Mouse (Mus musculus): ENCODE results near the gene Prr5l.
A peak's percentile ranks its signal among the peaks of the same experiment; 100 is the strongest.

The Prr5l gene

GRCm38 (mm10) chr2:101822785-101823184 lies 60.0 kb downstream of the Prr5l start:
- no peak for DNase-seq (ENCODE audit: low spot score)

DNA sequence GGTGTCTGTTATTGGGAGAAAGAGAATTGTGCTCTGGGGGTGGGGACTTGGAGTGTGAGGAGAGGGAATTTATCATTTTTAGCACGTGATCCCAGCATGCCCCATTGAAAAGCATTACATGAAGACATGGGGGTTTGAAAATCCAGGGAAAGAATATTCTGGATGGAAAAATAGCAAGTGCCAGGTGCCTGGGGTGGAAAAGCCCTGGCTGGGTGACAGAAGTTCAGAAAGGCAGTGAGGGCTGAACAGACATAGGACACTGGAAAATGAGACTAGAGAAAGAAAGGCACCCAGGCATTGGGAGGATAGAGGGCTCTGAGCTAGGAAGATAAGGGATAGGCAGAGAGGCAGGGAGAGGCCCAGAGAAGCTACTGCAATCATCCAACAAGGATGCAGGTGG lies 62.0 kb downstream of the Prr5l start:
- DNase-seq (ENCODE audit: low spot score): no peak

- DNase-seq (ENCODE audit: low spot score): no peak
Observed at GRCm38 (mm10) chr2:101818986-101819764, 63.7 kb downstream of the Prr5l start.

DNA sequence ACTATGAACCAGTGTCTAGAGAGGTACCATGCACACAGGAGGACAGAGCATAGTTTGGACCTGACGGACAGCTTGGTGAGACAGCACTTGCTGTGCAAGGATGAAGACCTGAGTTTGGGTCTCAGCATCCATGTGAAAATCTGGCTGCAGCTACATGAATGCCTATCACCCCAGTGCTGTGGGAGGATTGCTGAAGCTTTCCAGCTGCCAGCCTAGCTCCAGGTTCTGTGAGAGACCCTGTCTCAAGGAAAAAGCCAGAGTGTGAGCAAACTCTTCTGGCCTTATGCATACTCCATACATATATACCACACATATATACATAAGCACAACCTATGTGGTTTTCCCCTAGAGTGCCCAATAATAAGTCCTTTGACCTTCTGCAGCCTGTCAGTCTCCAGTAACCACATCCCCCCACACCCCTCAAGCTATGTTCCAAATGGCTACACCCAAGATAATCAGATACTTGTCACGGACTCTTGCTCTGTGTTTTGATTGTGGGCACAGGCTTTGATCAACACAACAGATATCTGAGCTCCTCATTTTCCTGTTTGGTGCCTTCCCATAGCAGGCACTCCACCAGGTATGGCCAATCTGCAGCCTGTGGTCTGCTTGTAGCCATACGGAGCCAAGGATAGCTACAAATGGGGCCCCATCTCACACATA lies 66.0 kb downstream of the Prr5l start:
- no peak for DNase-seq (ENCODE audit: low spot score)

DNA sequence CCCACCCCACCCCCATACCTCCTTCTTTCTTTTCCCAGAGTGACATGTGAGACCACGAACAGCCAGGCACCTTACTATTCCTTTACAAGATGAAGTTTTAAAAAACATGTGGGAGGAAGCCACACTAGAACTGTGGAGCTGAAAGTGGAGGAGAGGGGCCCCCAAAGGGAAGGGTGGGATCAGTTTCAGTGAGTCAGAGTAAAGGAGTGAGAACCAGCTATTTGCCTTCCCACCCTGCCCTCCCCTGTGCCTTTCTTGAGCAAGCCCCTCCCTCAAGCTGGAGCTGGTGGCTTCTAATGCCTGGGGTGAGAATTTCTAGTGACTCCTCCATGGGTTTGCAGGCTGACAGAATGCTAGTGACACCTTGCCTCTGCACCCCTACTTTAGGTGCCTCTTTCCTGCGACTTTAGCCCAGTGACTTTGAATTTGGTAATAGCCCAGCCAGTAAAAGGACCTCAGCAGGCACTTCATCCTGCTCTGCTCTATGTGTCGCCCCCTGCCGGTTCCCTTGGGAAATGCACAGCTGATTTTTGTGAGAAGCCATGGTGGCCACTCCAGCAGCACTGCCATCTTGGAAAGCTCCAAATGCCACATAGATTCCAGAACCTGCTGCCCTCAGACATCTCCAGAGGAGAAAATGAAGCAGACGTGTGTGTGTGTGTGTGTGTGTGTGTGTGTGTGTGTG lies 67.4 kb downstream of the Prr5l start:
- peak; percentile 44 for DNase-seq (ENCODE audit: low spot score)

DNA sequence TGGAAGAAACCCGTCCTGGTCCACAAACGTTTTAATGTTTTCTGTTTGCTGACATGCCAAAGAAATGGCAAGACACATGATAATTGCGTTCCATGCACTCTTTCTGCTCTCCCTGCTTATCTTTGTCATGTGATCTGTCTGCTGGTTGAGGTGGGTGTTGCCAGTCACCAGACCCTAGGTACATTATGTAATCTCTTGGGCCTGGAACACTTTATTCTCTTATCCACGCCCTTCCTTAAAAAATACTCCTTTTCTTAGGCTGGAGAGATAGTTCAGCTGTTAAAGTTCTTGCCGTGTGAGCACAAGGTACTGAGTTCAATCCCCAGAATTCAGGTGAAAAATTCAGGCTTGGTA lies 68.6 kb downstream of the Prr5l start:
- DNase-seq (ENCODE audit: low spot score): no peak

- DNase-seq (ENCODE audit: low spot score): no peak
Observed at GRCm38 (mm10) chr2:101813581-101814271, 69.1 kb downstream of the Prr5l start.

- no peak for DNase-seq (ENCODE audit: low spot score)
Observed at GRCm38 (mm10) chr2:101811925-101812324, 70.9 kb downstream of the Prr5l start.

GRCm38 (mm10) chr2:101810774-101811173 lies 72.1 kb downstream of the Prr5l start:
- no peak for DNase-seq (ENCODE audit: low spot score)

GRCm38 (mm10) chr2:101809640-101810305 lies 73.1 kb downstream of the Prr5l start:
- DNase-seq (ENCODE audit: low spot score): no peak

DNA sequence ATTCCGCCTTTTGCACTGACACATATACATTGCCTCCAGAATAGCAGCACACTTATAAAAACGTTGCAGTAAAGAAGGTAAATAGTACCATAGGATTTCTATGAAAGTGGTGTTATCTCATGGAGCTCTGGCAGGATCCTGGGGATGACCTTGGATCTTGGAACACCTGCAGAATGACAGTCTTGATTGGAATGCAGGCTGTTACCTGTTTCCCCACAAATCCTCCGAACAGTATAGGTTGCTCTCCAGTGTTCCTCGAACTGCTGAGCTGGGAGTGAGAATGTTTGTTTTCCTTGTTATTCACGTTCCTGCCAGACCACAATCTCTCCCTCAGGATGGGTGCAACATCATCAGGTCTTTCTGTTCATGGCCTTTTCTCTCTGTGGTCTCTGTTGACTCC lies 75.1 kb downstream of the Prr5l start:
- no peak for DNase-seq (ENCODE audit: low spot score)

- no peak for DNase-seq (ENCODE audit: low spot score)
Observed at GRCm38 (mm10) chr2:101802240-101802639, 80.6 kb downstream of the Prr5l start.

DNA sequence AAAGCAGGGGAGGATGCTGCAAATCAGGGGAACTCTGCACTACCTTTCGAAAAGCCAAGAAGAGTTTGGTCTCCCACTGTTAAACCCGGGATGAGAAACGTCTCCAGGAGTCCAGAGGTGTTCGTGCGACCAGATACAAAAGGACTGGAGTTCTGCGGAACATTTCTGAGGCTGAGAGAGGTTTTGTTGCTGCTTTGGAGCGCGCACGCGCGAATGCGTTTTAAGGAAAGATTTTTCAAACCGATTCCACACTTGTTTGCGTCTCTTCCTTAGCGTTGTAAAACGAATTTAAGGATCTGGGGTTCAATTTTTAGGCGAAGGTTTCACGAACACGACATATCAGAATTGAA lies 85.0 kb downstream of the Prr5l start:
- peak; percentile 59 for DNase-seq (ENCODE audit: low spot score)

- peak; percentile 69 for DNase-seq (ENCODE audit: low spot score)
Observed at GRCm38 (mm10) chr2:101797166-101797900, 85.5 kb downstream of the Prr5l start.

DNA sequence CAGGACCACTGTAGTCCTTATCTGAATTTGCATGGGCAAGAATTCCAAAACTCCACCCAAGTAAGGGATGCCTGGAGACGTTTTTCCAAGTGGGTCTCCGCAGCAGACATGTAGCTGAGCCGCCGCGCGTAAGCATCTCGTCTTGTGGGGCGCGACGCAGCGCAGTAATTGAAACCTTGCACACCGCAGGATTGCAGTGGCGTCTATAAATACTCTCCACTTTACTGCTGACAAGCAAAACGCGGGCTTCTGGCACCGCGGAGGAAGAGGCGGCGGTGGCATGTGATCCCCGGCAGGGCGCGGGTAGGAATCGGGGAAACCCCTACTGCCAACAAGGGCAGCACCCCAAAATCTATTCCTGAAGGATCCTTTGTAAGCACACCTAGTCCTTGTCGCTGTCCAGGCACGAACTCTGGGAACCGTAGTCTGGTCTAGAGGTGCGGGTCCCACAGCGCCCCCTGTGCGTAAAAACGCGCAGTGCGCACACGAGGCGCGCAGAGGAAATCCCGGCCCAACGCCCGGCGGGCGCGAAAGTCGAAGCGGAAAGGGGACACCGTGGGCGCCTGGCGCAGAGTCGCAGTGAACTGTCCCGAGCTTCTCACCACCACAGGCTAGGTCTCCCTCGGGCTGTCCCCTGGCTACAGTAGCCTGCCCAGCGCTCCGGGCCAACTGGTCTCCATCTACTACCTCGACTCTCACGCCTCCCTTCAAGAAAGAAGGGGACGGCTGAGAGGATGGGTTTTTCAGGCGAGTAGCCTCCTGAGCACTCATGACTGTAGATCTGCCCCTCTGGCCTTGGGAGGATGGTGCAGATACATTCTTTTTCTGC lies 86.3 kb downstream of the Prr5l start:
- DNase-seq (ENCODE audit: low spot score): peak; percentile 92

DNA sequence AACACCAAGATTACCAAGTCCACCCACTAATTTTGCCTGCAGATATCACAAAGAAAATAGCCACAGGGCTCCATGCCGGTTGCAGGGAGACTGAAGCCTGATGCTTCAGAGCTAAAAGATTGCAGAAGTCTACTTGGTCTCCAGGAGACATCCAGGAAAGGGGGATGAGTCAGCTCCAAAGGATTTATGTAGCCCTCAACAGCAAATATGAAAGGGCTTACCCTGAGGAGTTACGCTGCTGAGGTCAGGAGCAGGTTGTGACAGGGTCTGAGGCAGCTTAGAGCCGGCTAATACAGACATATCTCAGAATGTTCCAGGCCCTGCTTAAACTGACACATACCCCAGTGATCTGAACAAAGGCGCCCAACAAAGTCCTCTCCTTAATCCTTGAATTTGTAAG lies 90.7 kb downstream of the Prr5l start:
- no peak for DNase-seq (ENCODE audit: low spot score)

DNA sequence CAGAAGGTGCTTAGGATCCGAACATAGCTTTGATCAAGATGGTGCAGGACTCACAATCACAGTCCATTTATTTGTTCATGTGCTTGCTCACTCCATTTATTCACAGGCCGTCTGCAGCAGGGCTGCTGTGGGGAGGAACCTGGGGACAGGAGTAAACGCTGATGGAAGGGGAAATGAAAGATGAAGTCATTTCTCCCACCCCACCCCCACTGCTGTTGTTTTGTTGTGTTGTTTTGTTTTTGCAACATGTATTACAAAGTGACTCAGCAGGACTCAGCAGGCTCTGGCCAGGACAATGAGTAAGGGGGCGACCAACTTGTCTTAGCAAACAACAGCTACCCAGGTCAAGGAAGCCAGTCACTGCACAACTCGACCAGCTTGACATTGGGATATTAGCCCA lies 99.6 kb downstream of the Prr5l start:
- no peak for DNase-seq (ENCODE audit: low spot score)

DNA sequence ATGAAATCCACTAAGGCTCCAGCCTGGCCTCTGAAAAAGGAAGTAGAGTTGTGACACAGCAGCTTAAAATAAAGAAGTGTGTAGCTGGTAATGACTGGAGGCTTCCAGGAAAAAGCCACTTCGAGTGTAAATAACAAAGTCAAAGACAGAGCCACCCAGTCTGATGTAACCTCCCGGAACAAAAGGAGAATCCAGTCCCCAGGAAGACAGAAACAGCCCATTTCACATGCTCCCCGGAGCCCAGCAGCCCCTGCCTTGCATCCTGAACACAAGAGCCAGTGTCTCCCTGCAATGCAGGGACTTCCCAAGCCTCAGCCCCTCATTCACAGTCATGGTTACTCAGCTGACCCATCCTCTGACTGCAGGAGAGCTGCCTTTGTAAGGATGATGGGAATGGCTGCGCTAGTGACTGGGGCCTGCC lies 101.5 kb downstream of the Prr5l start:
- DNase-seq (ENCODE audit: low spot score): no peak

GRCm38 (mm10) chr2:101778080-101778479 lies 104.7 kb downstream of the Prr5l start:
- no peak for DNase-seq (ENCODE audit: low spot score)

DNA sequence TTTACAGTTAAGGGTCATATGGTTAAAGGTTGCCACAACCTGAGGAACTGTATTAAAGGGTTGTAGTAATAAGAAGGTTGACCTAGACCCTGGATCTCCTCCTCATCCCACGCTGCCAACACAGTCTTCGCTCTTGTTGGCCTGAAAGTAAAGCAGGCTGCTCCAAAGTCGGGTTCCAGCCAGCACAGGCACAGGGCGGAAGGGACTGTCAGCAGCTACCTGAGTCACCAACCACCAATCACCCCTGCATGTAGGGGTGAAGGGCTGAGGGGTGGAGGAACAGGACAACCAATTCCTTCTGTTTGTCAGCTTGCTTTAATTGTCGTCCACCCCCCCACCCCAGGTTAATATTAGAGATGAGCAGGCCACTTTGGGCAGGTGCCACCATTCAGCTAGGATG lies 119.3 kb downstream of the Prr5l start:
- no peak for DNase-seq (ENCODE audit: low spot score)

Measured in retina, embryonic 14.5 days (tissue).